ENCODE assay signal across 23 mouse cellular contexts in genomic region chr10:117840431-117840995, GRCm38 (mm10). TPM values are rescaled to one million over a fixed set of nuclear protein-coding genes. Genes with fewer than 3 reads are reported as not detected.
DNase-seq lines count a peak whose midpoint lies in the region; ATAC-seq and TF ChIP-seq lines count a peak whose summit lies in the region.
"Had no signal": no experiment of that assay in that cellular context is flagged by ENCODE, and none has a peak within 500 bp of the region (broad histone marks: within the 10 kb centered on the region; RNA-seq: fewer than 3 reads in every experiment).

No protein-coding gene starts in this region.

- H3K9me3 ChIP-seq in liver, embryonic 11.5 days (ENCODE audit: control insufficient read depth, low read length) = no peaks in the 10 kb centered on the region
- no peaks in the 10 kb centered on the region for H3K9me3 ChIP-seq in liver, postnatal 0 days (ENCODE audit: low read length)
- H3K9me3 ChIP-seq: embryonic facial prominence, embryonic 12.5 days; hindbrain, embryonic 12.5 days; limb, embryonic 10.5 days; liver, embryonic 15.5 days had no signal

- WGBS in liver, embryonic 11.5 days = 56% methylated on average over 5 of the region's 5 CpGs
- WGBS in liver, postnatal 0 days (ENCODE audit: insufficient replicate concordance) = 43% methylated on average over 5 of the region's 5 CpGs

- DNase-seq in liver, embryonic 11.5 days (ENCODE audit: low spot score) = no peak
- DNase-seq in liver = no peak
- DNase-seq in liver, postnatal 0 days = no peak
- no peak for DNase-seq in gastrocnemius, postnatal 36 days
- no peak for DNase-seq in layer of hippocampus, adult 9-11 months
- no peak for DNase-seq in urinary bladder, adult 2 months (ENCODE audit: low spot score)
- DNase-seq: adrenal gland, postnatal 36 days; B cell, adult 2 months; cerebellum, adult 9-10 months; heart, postnatal 10 days; kidney, adult 9 months; kidney, postnatal 25 days; retina, postnatal 1 day had no signal

- no peak for TF ChIP-seq CTCF in liver, postnatal 0 days (IDR thresholded peaks at IDR 0.05; ENCODE audit: low read depth)

- no peak for ATAC-seq in liver, embryonic 11.5 days (replicated peaks; ENCODE audit: low FRiP score)
- no peak for ATAC-seq in liver, postnatal 0 days
- ATAC-seq: forebrain, embryonic 14.5 days; lung, postnatal 0 days had no signal

- intact Hi-C loops in gastrocnemius, postnatal 36 days (cut with DNase I) = no loop called here

- H3K36me3 ChIP-seq in liver, embryonic 11.5 days (ENCODE audit: control insufficient read depth, insufficient read depth, low read length) = no peaks in the 10 kb centered on the region
- H3K36me3 ChIP-seq in liver, postnatal 0 days (replicated peaks; ENCODE audit: insufficient read depth, low read length) = no peaks in the 10 kb centered on the region
- H3K36me3 ChIP-seq: embryonic facial prominence, embryonic 12.5 days; liver, embryonic 15.5 days had no signal

- H3K9ac ChIP-seq in liver, embryonic 11.5 days (ENCODE audit: low read depth, low read length) = peak overlapping the region; percentile 26; the same call in 1 of the 2 replicates
- H3K9ac ChIP-seq in liver, postnatal 0 days (replicated peaks) = no peak overlapping the region
- H3K9ac ChIP-seq: embryonic facial prominence, embryonic 12.5 days; hindbrain, embryonic 12.5 days; liver, embryonic 15.5 days had no signal

- H3K27ac ChIP-seq in liver, embryonic 11.5 days (ENCODE audit: low read depth, low read length) = peak overlapping the region; percentile 28; the same call in 1 of the 2 replicates
- 0 out of 2 replicates have a peak overlapping the region, but pooled peaks have one; percentile 9 for H3K27ac ChIP-seq in brown adipose tissue, adult 24 weeks (replicated peaks; ENCODE audit: low read depth, low read length)
- no peak overlapping the region for H3K27ac ChIP-seq in liver, postnatal 0 days (ENCODE audit: low read depth)
- H3K27ac ChIP-seq: embryonic facial prominence, embryonic 12.5 days; hindbrain, embryonic 12.5 days; limb, embryonic 10.5 days; liver, embryonic 15.5 days; stomach, postnatal 0 days had no signal

- TF ChIP-seq EP300 in liver, postnatal 0 days (IDR thresholded peaks at IDR 0.05; ENCODE audit: low read depth) = no peak

- no peaks in the 10 kb centered on the region for H3K27me3 ChIP-seq in liver, embryonic 11.5 days (replicated peaks; ENCODE audit: control insufficient read depth, insufficient read depth, low read length)
- no peaks in the 10 kb centered on the region for H3K27me3 ChIP-seq in liver, postnatal 0 days (ENCODE audit: insufficient read depth, low read length)
- H3K27me3 ChIP-seq: embryonic facial prominence, embryonic 12.5 days; hindbrain, embryonic 12.5 days; liver, embryonic 15.5 days had no signal

- 0 out of 2 replicates have a peak overlapping the region, but pooled peaks have one; percentile 22 for H3K4me3 ChIP-seq in liver, embryonic 11.5 days (ENCODE audit: low read depth, low read length)
- H3K4me3 ChIP-seq in brown adipose tissue, adult 24 weeks (ENCODE audit: insufficient read depth, low read depth, low read length) = no peak overlapping the region
- no peak overlapping the region for H3K4me3 ChIP-seq in liver, postnatal 0 days (ENCODE audit: low read depth, low read length)
- H3K4me3 ChIP-seq: embryonic facial prominence, embryonic 12.5 days; erythroblast, embryonic 14.5 days; hindbrain, embryonic 12.5 days; limb, embryonic 10.5 days; liver, embryonic 15.5 days had no signal

- peak overlapping the region; percentile 3; the same call in 1 of the 2 replicates for H3K4me2 ChIP-seq in liver, embryonic 11.5 days
- peak overlapping the region; percentile 47 for H3K4me2 ChIP-seq in liver, postnatal 0 days (ENCODE audit: low read depth, low read length)
- H3K4me2 ChIP-seq: embryonic facial prominence, embryonic 12.5 days; heart, embryonic 11.5 days; hindbrain, embryonic 12.5 days; liver, embryonic 15.5 days had no signal

- H3K4me1 ChIP-seq in liver, embryonic 11.5 days (replicated peaks; ENCODE audit: control insufficient read depth, insufficient read depth, low read length) = peaks cover 24% of the 10 kb centered on the region
- peaks cover 21% of the 10 kb centered on the region for H3K4me1 ChIP-seq in brown adipose tissue, adult 24 weeks (ENCODE audit: control insufficient read depth, insufficient read depth, insufficient read length, low read length)
- H3K4me1 ChIP-seq in liver, postnatal 0 days (ENCODE audit: insufficient read depth) = peaks cover 46% of the 10 kb centered on the region

RNA-seq across cellular contexts. Expression of gene Rap1b, which starts 5.3 kb away (rescaled TPM):
- 252 and 292 TPM in 2 replicates for polyA plus RNA-seq in liver, embryonic 11.5 days (2014; fragmentation: Nextera tagmentation; extraction: Ambion mirVana)
- polyA plus RNA-seq in brown adipose tissue, adult 24 weeks (2012; ENCODE audit: insufficient read depth, insufficient read length, missing spikeins) = 55.2 and 55.3 TPM in 2 replicates
- polyA plus RNA-seq in liver, postnatal 0 days (2015; fragmentation: Nextera tagmentation; extraction: Ambion mirVana) = 103 and 105 TPM in 2 replicates
- 10 to 100 TPM; 20.2 to 22.4 TPM for total RNA-seq in gastrocnemius, postnatal 36 days (2021)
- polyA plus RNA-seq in urinary bladder, adult 2 months (2012; rRNA removed) = 114 TPM in 2 replicates

RNA-seq across cellular contexts. Expression of gene Nup107, which starts 48.0 kb away (rescaled TPM):
- polyA plus RNA-seq in liver, embryonic 11.5 days (2014; fragmentation: Nextera tagmentation; extraction: Ambion mirVana) = 102 and 120 TPM in 2 replicates
- 3.6 and 4.2 TPM in 2 replicates for polyA plus RNA-seq in brown adipose tissue, adult 24 weeks (2012; ENCODE audit: insufficient read depth, insufficient read length, missing spikeins)
- 12.9 and 15.0 TPM in 2 replicates for polyA plus RNA-seq in liver, postnatal 0 days (2015; fragmentation: Nextera tagmentation; extraction: Ambion mirVana)
- 1 to 10 TPM; 4.3 to 5.5 TPM for total RNA-seq in gastrocnemius, postnatal 36 days (2021)
- polyA plus RNA-seq in urinary bladder, adult 2 months (2012; rRNA removed) = 14.1 and 17.5 TPM in 2 replicates
